Mouse (Mus musculus) adrenal gland, postnatal 25 days (tissue): ENCODE results near the gene Sh3glb1. TPM values are rescaled to one million over a fixed set of nuclear protein-coding genes. Genes with fewer than 3 reads are reported as not detected.
"Not testable (repeated sequence)": the region's sequence is repeated elsewhere in the genome, so short reads cannot be mapped to it uniquely, and the experiment has no call there.

Experiments used
- DNase-seq: peaks from one replicate; pipeline ENCODE4 v3.0.0; 2021; ENCODE audit warnings: mixed read lengths
- long read RNA-seq: library from polyadenylated mRNA; stranded (forward); transcript quantifications from one replicate; pipeline ENCODE4 v2.0.0, GENCODE M21; 2021
- total RNA-seq: library from RNA; stranded (reverse); gene quantifications from 2 replicates; pipeline ENCODE4 v1.2.3, GENCODE M21; 2021

Gene Sh3glb1
- total RNA-seq: 180 and 199 TPM in 2 replicates
- long read RNA-seq, transcript Sh3glb1-201 (9 exons, 3,961 nt): major isoform, 123 of 189 reads
- long read RNA-seq, transcript Sh3glb1-204 (10 exons, 2,584 nt): minor isoform, 36 of 189 reads
- long read RNA-seq, partial matches to known transcripts: 6 of 189 reads
- long read RNA-seq, other reads (novel, unspliced or antisense): 24 of 189 reads

DNA sequence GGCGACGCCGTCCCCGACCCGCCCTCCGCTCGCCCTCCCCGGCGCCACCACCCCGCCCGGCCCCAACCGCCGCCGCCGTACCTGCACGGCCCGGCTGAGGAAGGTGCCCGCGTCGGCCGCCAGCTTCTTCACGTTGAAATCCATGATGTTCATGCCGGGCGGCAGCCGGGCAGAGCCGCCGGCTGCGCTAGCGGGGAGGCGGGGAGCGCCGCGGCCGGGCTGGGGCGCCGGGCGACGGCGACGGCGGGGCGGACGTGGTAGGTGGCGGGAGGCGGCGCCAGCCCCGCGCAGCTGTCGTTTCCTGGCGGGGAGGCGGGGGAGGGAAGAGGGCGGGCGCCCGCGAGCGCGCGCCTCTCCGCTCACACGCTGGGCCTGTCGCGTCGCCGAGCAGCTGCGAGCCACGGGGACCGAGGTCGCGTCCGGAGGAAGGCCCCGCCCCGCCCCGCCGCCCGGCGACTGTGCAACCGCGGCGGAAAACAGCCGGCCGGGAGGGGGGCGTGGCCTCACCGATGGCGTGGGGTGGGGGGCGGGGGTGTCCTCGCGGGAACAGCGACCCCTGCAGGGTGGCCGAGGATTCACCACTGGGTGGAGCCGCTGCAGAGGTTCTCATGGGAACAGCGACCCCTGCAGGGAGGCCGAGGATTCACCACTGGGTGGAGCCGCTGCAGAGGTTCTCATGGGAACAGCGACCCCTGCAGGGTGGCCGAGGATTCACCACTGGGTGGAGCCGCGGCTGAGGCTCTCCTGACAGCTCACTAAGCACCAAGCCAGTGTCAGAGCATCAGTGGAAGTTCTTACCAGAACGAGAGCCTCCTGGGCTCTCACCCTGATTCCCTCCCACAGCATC is at the start of gene Sh3glb1:
Gene Sh3glb1, minus strand, starts transcription at position 435 of the 847 bp plus-strand sequence.
- peak; percentile 100 for DNase-seq

DNA sequence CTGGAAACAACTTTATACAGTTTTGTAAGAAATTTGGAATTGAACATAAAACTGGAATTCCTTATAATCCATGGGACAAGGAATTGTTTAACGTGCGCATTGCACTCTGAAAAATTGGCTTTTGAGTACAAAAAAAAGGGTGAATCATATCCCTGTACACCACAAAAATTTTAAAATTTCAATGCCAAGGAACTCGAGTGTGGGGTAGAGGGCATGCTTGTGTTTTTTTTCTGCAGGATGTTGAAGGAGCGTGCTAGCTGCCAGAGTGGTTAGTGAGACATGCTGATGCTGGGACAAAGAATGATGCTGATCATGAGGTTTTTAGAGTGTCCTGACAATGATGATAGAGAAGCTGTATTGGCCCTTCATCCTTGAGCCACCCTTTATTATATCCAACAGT is 45.0 kb upstream of the Sh3glb1 start:
- no peak for DNase-seq

DNA sequence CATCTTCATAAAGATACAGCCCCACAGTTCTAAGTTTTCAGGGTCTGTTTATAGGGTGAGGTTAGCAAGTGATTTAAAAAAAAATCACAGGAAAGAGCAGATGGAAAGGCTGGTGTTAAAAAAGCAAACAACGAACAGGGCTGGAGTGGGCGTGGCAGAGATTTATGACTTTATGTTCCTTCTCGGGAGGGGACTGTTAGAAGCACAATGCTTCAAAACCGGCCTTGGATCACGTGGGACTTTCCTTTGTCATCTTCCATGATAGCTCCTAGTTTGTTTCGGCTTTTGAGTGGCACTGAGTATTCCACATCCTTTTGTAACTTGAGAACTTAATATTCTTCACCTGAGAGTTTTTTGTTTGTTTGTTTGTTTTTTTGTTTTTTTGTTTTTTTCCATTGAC is 41.3 kb upstream of the Sh3glb1 start:
- no peak for DNase-seq

DNA sequence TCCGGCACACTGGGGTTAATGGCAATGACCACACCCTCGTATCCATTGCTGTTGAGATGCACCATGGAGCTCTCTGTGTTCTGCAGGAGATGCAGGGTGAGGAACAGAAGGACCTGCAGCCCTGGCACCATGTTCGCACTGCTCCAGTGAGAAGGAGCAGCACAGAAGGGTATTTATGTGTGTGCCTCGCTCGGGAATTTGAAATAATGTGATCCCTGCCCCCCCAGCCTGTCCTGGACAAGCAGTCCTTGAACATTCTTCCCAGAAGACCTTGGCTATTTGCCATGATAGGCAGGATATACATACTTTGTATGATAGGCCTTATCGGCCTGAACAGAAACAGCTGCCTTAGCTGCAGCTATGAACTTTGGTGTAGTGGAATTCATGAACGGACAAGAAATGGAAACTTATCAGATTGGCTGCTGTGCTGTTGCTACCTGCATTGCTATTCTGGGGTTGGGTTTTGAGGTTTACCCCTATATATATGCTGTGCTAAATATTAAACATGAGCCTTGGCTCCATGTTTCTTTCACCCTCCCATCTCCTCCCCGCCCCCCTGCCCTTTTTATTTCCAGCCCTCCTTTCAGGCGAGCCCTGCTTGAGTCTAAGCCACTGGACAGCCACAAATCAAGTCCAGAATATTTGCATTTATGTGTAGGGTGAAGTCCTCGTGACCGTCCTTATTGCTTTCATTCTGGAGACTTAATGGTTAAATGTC is 40.6 kb upstream of the Sh3glb1 start, which contains the start of gene Clca3a1:
Gene Clca3a1, minus strand, starts transcription at position 386 of the 718 bp plus-strand sequence.
- no peak for DNase-seq

DNA sequence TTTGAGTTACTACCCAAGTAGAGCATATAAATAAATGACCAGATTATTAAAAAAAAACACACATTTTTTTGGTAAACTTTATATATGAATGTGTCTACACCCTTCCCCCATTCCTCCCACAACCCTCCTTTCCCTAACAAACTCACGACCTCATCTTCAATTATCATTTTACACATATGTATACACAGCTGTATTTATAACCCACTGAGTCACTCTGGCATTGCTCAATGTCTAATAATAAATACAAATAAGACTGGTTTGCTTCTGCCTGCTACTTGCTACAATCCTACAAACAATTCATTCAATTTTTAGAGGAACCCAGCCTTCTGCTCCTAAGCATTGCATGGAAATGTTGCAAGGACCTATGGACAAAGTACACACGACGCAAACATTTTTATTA is 39.6 kb upstream of the Sh3glb1 start:
- no peak for DNase-seq

DNA sequence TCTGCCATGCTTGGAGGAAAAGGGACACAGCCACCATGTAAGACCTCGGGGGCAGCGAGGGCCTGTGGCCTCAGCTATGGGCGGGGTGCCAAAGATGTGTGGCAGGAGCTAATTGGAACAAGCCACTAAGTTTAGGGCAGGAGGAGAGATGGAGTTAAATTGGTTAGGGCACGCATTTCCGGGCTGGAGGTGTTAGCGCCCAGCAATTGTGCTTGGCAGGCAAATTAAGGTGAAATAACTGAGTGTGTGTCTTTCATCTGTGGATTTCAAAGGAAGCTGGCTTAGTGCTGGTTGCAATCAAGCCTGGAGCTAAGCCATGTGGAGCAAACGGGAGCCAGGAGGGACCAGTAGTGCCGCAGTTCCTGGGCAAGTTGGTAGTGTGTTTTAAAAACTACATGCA is 36.0 kb upstream of the Sh3glb1 start:
- DNase-seq: peak; percentile 4

DNA sequence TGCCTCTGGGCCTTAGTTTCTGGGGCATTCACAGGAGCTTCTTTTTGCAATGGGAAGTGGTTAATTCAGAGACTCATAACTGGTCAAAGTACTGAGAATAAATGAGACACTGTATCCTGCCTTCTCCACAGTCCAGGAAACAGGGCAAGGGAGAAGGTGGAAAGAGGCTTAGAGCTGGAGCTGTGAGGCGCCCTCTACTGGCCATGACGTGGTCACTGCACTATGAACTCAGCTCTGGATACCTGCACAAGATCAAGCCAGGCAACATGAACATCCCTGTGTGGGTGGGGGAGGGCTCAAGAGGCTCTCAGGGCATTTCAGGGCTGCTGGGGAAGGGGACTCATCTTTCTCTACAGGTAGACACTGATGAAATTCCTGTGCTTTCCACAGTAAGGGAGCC is 33.0 kb upstream of the Sh3glb1 start:
- peak; percentile 36 for DNase-seq

DNA sequence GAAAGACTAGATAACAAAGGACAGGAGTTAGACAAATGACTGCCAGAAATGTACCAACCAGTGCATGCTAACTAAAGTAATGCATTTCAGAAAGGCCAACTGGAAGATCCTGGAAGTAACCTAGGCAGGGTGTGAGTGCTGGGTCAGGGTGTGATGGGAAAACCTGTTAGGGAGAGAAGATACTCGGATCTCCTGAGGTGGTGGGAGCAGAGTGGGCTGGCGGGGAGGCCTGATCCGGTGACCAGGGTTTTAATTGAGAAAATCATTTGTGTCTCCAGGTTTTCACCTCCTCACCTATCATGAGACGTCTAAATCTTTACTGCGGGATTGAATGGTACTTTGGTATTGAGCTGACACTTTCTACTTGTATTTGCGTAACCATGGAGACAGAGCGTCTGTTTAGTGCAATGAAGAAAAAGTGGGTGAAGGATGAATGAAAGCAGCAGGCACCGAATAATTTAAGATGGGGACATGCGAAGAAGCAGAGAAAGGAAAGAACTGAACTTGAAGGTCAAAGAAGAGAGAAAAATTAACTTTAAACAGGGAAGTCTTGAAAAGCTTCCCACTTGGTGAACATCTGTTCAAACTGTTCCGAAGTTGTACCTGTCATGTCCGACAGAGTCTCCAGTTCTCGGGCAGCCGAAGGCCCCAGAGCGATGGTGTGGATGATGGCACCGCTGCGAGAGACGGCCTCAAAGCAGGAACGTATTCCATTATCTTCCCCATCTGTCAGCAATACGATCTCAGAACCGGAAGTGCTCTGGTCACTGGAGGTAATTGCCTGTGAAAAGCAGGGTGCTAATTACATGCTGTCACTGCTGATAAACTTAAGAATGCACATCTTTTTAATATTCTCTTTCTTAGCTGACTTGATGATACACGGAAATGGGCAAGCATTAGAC is 29.2 kb upstream of the Sh3glb1 start:
- DNase-seq: not testable (repeated sequence)

DNA sequence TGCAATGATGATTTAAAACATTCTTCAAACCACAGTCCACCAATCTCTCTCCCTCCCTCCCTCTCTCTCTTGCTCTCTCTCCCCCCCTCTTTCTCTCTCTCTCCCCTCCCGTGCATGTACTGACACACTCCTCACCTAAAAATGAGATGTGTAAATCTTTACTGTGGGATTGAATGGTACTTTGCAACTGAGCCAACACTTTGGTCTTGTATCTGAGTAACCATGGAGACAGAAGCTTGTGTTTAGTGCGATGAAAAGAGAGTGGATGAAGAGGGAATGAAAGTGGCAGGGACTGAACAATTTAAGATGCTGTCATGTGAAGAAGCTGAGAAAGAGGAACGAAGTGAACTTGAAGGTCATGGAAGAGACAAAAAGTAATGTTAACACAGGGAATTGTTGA is 27.6 kb upstream of the Sh3glb1 start:
- not testable (repeated sequence) for DNase-seq

DNA sequence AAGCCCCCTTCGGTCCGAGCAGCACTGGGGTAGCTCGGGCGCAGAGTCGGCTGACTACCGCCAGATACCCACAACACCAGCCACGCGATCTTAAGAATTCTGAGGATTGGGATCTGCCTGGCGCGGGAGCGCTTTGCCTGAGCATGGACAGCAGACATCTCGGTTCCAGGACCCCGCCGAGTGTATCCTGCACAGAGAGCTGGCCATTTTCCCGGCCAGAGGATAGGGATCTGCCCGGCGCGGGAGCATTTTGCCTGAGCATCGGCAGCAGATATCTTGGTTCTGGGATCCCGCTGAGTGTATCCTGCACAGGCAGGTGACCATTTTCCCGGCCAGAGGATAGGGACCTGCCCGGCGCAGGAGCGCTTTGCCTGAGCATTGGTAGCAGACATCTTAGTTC is 18.3 kb upstream of the Sh3glb1 start:
- DNase-seq: not testable (repeated sequence)

DNA sequence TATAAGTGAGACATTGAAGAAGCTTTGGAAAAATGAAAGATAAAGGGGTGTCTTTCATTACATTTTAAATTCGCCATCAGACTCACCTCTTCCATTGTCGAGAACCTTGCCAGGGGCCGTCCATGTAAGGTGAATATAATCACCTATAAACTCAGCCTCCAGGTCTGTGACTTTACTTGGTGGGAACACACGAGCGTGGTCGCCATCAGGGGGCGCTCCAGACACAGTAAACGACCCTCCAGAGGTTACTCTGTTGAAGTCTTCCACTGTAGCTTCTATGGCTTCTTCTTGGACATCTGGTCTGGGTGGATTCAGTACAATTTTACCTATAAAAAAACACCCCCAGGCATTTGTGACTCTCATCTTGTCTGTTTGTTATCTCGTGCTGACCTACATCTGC is 16.7 kb upstream of the Sh3glb1 start:
- DNase-seq: peak; percentile 57

DNA sequence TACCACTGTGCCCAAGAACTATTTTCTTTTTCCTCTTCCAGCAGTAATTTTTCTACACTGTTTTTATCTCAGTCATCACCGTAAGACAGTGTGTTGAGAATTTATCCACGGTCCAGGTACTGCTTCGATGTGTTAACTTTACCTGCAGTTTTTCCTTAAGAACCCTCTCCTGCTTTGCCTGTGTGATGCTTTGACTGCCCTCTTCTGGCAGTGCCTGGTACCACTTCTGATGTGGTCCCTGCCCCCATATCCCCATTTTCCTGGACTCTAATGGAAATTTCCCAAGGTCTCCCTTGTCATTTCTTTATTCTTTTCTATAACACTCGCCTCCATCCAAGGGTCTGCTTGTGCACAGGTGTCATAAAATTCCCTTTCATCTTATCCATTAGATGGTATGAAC is 3.3 kb upstream of the Sh3glb1 start:
- DNase-seq: peak; percentile 50

DNA sequence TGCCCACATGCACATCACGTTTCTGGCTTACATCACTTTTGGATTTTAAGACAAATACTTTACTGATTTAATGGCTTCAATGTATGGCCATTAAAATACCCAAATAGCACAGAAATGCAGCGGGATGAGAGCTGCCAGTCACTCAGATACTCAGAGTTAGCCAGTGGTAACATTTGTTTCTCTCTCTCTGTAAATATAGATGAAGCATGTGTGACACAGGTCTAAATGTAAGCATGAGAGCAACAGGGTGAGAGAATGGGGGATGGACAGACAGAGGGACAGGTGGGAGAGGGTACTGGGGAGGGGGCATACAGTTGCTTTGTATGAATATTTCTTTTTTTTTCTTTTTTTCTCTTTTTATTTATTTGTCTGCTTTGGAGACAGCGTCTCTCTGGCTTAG is 2.4 kb upstream of the Sh3glb1 start:
- not testable (repeated sequence) for DNase-seq

DNA sequence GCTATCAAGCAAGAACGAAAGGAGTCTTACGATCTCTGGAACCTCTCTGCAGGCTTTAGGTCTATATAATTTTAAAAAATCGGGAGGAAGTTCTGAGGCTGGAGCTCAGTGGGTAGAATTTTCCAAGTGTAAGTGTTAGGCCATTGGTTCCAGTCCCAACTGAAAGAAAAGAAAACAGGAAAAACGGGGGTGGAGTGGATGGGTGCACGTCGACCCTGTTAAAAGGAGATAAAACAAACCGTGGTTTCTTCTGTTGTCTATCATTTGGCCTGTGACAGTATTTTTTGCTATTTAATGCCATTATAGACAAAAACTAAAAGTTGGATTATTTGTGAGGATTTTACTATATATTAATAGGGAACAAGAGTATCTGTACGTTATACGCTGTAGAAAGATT is 1.7 kb upstream of the Sh3glb1 start:
- no peak for DNase-seq

DNA sequence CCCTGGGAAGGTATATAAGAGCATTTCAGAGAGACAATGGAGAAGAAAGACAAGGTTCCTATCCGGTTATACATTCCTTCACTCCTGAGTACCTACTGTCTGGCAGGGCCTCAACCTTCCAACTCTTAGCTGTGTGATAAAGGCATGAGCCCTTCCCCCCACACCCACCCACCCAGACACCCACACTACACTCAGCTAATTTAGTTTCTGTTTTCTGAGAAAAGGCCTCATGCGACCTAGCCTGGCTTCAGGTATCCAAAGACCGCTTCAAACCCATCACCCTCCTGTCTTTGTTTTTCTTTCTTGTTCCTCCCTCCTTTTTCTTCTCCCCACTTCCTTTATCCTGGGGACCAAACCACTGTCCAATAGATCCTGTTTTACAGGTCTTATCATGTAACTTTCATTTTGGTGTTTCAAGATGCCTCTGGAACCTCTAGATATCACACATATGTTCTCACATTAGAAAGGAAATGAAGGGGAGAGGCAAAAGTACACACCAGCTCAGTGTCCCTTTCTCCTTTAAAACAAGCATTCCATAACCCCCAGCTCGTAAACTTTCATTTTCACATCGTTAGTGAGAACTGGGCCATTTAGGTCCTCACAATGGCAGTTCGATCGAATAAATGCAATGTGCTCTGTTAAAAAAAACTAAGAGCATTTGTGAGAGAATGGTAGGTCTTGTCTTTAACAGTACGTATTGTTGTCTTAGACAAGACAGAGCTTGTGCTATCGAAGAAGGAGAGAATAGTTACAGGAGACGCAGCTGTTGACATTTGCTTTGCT is 1.1 kb upstream of the Sh3glb1 start:
- DNase-seq: no peak

DNA sequence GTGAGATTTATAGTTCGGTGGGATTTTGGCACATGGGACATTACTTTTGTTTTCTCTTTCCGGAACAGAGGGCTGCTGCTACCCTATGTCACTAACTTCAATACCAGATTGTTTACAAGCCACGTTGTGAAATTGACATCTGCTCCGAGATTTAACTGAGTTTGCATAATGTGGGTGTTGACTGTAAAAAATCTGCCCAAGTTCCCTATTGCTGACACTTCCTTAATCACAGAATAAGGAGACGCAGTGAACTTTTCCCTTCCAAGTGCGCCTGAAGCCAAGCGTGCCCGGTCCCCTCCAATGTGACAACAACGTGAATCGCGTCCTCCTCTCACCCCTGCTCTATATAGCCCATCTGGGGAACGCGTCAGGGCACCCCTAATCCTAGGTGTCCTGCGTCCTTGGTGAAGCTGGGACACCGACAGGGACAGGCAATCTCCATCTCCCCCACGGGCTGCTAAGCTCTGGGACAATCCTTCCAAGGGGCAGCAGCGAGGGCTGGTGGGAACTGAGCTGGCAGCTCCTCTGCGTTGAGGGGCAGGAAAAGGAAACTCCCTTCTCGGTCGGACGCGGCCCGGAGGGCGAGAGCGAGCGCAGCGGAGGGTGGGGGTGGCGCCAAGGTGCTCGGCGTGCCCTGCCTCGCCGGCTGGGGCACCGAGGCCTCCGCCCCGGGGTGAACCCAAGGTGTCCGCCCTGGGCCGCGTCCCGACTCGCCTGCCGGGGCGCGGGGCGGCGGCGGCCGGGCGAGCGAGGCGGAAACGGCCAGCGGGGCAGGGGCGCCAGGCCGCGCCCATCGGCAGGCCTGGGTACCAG is 841 bp downstream of the Sh3glb1 start:
- DNase-seq: peak; percentile 65

DNA sequence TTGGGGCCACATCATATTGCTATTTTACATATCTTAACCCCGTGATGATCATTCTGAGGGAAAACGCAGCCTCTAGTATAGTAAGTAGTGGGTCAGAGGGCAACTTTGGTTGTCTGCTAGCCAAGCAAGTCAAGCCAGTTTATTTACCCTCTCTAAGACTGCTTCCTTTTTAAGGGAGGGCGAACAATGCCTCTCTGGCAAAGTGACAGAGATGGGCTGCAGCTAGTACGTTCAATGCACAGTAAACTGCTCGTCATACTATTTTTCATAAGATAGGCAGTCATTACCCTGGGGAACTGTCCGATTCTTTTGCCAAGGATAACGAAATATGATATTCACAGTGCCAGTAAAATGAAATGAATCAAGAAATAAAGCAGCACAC is 1.4 kb downstream of the Sh3glb1 start:
- no peak for DNase-seq

DNA sequence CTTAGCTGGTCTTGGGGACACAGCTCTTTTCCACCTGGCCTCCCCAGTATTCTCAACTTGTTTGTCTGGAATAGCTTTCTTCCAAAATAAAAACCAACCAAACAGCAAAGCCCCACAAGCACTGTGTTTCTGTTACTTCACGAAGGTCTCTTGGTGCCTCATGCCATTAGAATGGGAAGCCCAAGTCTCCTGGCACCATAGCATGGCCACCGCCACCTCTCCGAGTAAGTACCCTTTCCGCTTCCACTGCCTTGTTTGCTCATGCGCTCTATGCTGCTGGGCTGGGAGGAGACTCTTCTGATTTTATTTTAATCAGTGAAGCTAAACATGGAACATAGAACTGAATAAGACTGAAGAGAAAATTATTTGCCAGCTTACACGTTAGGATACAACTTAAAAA is 2.3 kb downstream of the Sh3glb1 start:
- no peak for DNase-seq

DNA sequence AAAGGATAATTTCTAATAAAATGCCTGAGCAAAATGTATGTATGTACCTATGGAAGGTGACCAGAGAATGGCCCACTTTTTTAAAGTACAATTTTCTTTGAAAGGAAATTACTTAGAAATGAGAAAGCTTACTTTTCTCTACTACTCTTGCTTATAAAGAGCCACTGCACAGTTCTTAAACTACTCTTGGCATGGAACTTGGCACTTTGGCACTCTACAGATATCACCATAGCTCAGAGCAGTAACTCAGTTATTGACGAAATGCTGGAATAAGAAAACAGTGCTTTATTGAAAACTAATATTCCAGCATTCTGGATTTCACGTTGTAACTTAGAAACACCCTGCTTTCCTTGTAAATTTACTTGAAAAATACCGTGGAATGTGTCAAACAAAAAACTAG is 3.0 kb downstream of the Sh3glb1 start:
- no peak for DNase-seq

DNA sequence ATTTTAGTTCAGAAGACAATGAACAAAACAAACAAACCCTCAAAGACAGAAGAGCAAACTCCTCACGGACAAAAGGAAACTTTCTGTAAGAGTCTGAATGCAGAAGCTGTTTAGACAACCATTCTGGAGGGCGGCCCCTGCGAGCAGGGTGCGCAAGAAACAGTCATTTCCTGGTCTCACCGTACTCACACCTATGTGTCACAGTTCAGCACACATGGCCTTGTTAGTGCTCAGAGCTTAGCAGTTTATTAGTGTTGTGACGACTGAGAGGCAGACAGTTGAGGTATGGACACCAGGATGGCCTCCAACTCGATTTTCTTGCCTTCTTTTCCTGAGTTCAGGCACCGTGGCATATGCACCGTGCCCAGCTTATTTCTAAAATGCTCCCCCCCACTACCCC is 4.2 kb downstream of the Sh3glb1 start:
- DNase-seq: no peak
